Mouse (Mus musculus) liver, adult 2 months (tissue): ENCODE measurements around the gene Cts6.

Experiments
- CTCF ChIP-seq: fragments of 200-500 bp; IDR thresholded peaks from 2 replicates; pipeline ENCODE4 v1.5.1; 2011; ENCODE audit warnings: low read depth, low read length, control low read depth
- POLR2A ChIP-seq: fragments of 200-500 bp; IDR thresholded peaks from 2 replicates; pipeline ENCODE4 v1.6.1; 2011; ENCODE audit warnings: low read length, control low read depth; ENCODE audit not compliant: insufficient read depth; ENCODE audit errors: extremely low read depth

GRCm38 (mm10) chr13:61164622-61165021, 38.6 kb downstream of the Cts6 start:
- no peak for TF ChIP-seq CTCF
- no peak for TF ChIP-seq POLR2A
